Mouse (Mus musculus): ENCODE measurements around the gene Cdhr3.
A peak's percentile ranks its signal among the peaks of the same experiment; 100 is the strongest.

- TF ChIP-seq MAX (IDR thresholded peaks at IDR 0.05; ENCODE audit: low read length) = no peak
- TF ChIP-seq MYC (IDR thresholded peaks at IDR 0.05; ENCODE audit: low read depth, low read length) = no peak
- no peak for TF ChIP-seq CHD2 (IDR thresholded peaks at IDR 0.05; ENCODE audit: low read length)
- 0 out of 4 replicates have a peak, but pooled peaks of 1 of the 2 experiments have one; percentile 4 for TF ChIP-seq CTCF (conservative IDR thresholded peaks at IDR 0.05 in 1 of 2, IDR thresholded peaks at IDR 0.05 in 1 of 2; ENCODE audit: low read depth in 2 of 2, low read length in 2 of 2)
Measured at GRCm38 (mm10) chr12:32995081-32995834, 97.4 kb downstream of the Cdhr3 start.

Data from CH12.LX (cell line).